Mouse (Mus musculus): Measurements from ENCODE around the gene Lingo2. TPM values are rescaled to one million over a fixed set of nuclear protein-coding genes. Genes with fewer than 3 reads are reported as not detected.

Lingo2 gene
- polyA plus RNA-seq, 1 experiment from 2014 or later, result 63.0 TPM

GRCm38 (mm10) chr4:36032039-36032438 is 919.5 kb downstream of the Lingo2 start:
- H3K9ac ChIP-seq, result no peak overlapping the region
- no peak overlapping the region for H3K4me3 ChIP-seq
- no peak overlapping the region for H3K27ac ChIP-seq
- H3K9me3 ChIP-seq, result no peaks in the 10 kb centered on the region
- H3K27me3 ChIP-seq (replicated peaks), result no peaks in the 10 kb centered on the region
- no peak overlapping the region for H3K4me2 ChIP-seq
- no peaks in the 10 kb centered on the region for H3K36me3 ChIP-seq (replicated peaks)
- no peak for ATAC-seq (replicated peaks)
- WGBS, result 88% methylated on average over 5 of the region's 5 CpGs
- no peaks in the 10 kb centered on the region for H3K4me1 ChIP-seq

GRCm38 (mm10) chr4:36014181-36014580 is 937.4 kb downstream of the Lingo2 start:
- WGBS, result 82% methylated on average over 4 of the region's 4 CpGs
- Histone ChIP-seq H3K27me3 (replicated peaks) (no peaks in the 10 kb centered on the region), H3K4me3 (no peak overlapping the region), H3K36me3 (replicated peaks) (no peaks in the 10 kb centered on the region), H3K9ac (no peak overlapping the region), H3K27ac (no peak overlapping the region), H3K4me2 (no peak overlapping the region), H3K4me1 (no peaks in the 10 kb centered on the region), H3K9me3 (no peaks in the 10 kb centered on the region)
- no peak for ATAC-seq (replicated peaks)

- 72% methylated on average over 2 of the region's 2 CpGs for WGBS
- no peaks in the 10 kb centered on the region for H3K9me3 ChIP-seq
- H3K9ac ChIP-seq, result no peak overlapping the region
- no peak for ATAC-seq (replicated peaks)
- no peaks in the 10 kb centered on the region for H3K36me3 ChIP-seq (replicated peaks)
- H3K4me3 ChIP-seq, result no peak overlapping the region
- no peaks in the 10 kb centered on the region for H3K27me3 ChIP-seq (replicated peaks)
- H3K4me1 ChIP-seq, result no peaks in the 10 kb centered on the region
- no peak overlapping the region for H3K4me2 ChIP-seq
- no peak overlapping the region for H3K27ac ChIP-seq
These were observed 959.4 kb downstream of the Lingo2 start for GRCm38 (mm10) chr4:35992005-35992763.

- Histone ChIP-seq H3K27me3 (replicated peaks) (no peaks in the 10 kb centered on the region), H3K4me3 (no peak overlapping the region), H3K36me3 (replicated peaks) (no peaks in the 10 kb centered on the region), H3K27ac (no peak overlapping the region), H3K9me3 (no peaks in the 10 kb centered on the region), H3K4me2 (no peak overlapping the region), H3K9ac (no peak overlapping the region), H3K4me1 (no peaks in the 10 kb centered on the region)
- ATAC-seq (replicated peaks), result no peak
- WGBS, result 82% methylated on average over 6 of the region's 6 CpGs
These were observed 965.5 kb downstream of the Lingo2 start for GRCm38 (mm10) chr4:35986012-35986411.

- H3K9me3 ChIP-seq, result no peaks in the 10 kb centered on the region
These were observed 988.0 kb downstream of the Lingo2 start for GRCm38 (mm10) chr4:35963532-35963931.

GRCm38 (mm10) chr4:35951894-35952293 is 999.7 kb downstream of the Lingo2 start:
- H3K27ac ChIP-seq, result no peak overlapping the region
- no peaks in the 10 kb centered on the region for H3K27me3 ChIP-seq (replicated peaks)
- H3K4me2 ChIP-seq, result no peak overlapping the region
- no peaks in the 10 kb centered on the region for H3K9me3 ChIP-seq
- no peaks in the 10 kb centered on the region for H3K4me1 ChIP-seq
- H3K9ac ChIP-seq, result no peak overlapping the region
- no peak overlapping the region for H3K4me3 ChIP-seq
- no peak for ATAC-seq (replicated peaks)
- no peaks in the 10 kb centered on the region for H3K36me3 ChIP-seq (replicated peaks)

More at GRCm38 (mm10) chr4:35963532-35963931, 988.0 kb downstream of the Lingo2 start:
- WGBS, result 35% methylated on average over 4 of the region's 4 CpGs
- Histone ChIP-seq H3K4me2 (no peak overlapping the region), H3K9ac (no peak overlapping the region), H3K27me3 (replicated peaks) (no peaks in the 10 kb centered on the region), H3K4me1 (no peaks in the 10 kb centered on the region), H3K27ac (no peak overlapping the region), H3K4me3 (no peak overlapping the region), H3K36me3 (replicated peaks) (no peaks in the 10 kb centered on the region)
- no peak for ATAC-seq (replicated peaks)

GRCm38 (mm10) chr4:35951251-35951650 is 1000.3 kb downstream of the Lingo2 start:
- WGBS, result 93% methylated on average over 3 of the region's 3 CpGs
- no peaks in the 10 kb centered on the region for H3K4me1 ChIP-seq
- no peak for ATAC-seq (replicated peaks)
- no peaks in the 10 kb centered on the region for H3K27me3 ChIP-seq (replicated peaks)
- H3K4me2 ChIP-seq, result no peak overlapping the region
- no peak overlapping the region for H3K9ac ChIP-seq
- no peak overlapping the region for H3K4me3 ChIP-seq
- no peaks in the 10 kb centered on the region for H3K9me3 ChIP-seq
- H3K36me3 ChIP-seq (replicated peaks), result no peaks in the 10 kb centered on the region
- no peak overlapping the region for H3K27ac ChIP-seq

GRCm38 (mm10) chr4:35934056-35934661 is 1017.4 kb downstream of the Lingo2 start:
- ATAC-seq (replicated peaks), result no peak
- Histone ChIP-seq H3K9me3 (no peaks in the 10 kb centered on the region), H3K4me3 (no peak overlapping the region), H3K27me3 (replicated peaks) (no peaks in the 10 kb centered on the region), H3K9ac (no peak overlapping the region), H3K27ac (no peak overlapping the region), H3K4me1 (no peaks in the 10 kb centered on the region), H3K4me2 (no peak overlapping the region), H3K36me3 (replicated peaks) (no peaks in the 10 kb centered on the region)
- WGBS, result 13% methylated on average over 4 of the region's 4 CpGs

GRCm38 (mm10) chr4:35927722-35928121 is 1023.8 kb downstream of the Lingo2 start:
- Histone ChIP-seq H3K36me3 (replicated peaks) (no peaks in the 10 kb centered on the region), H3K27ac (no peak overlapping the region), H3K9me3 (no peaks in the 10 kb centered on the region), H3K4me3 (no peak overlapping the region), H3K27me3 (replicated peaks) (no peaks in the 10 kb centered on the region), H3K9ac (no peak overlapping the region), H3K4me2 (no peak overlapping the region), H3K4me1 (no peaks in the 10 kb centered on the region)
- ATAC-seq (replicated peaks), result no peak
- WGBS, result 36% methylated on average over 2 of the region's 2 CpGs

GRCm38 (mm10) chr4:35917453-35917852 is 1034.1 kb downstream of the Lingo2 start:
- no peaks in the 10 kb centered on the region for H3K27me3 ChIP-seq (replicated peaks)
- H3K27ac ChIP-seq, result no peak overlapping the region
- no peaks in the 10 kb centered on the region for H3K4me1 ChIP-seq
- no peaks in the 10 kb centered on the region for H3K36me3 ChIP-seq (replicated peaks)
- ATAC-seq (replicated peaks), result no peak
- H3K4me2 ChIP-seq, result no peak overlapping the region
- 84% methylated on average over 3 of the region's 3 CpGs for WGBS
- H3K9me3 ChIP-seq, result no peaks in the 10 kb centered on the region
- no peak overlapping the region for H3K4me3 ChIP-seq
- no peak overlapping the region for H3K9ac ChIP-seq

GRCm38 (mm10) chr4:35897769-35898564 is 1053.6 kb downstream of the Lingo2 start:
- H3K27ac ChIP-seq, result no peak overlapping the region
- no peak overlapping the region for H3K4me2 ChIP-seq
- no peaks in the 10 kb centered on the region for H3K36me3 ChIP-seq (replicated peaks)
- H3K4me3 ChIP-seq, result no peak overlapping the region
- no peaks in the 10 kb centered on the region for H3K9me3 ChIP-seq
- no peaks in the 10 kb centered on the region for H3K27me3 ChIP-seq (replicated peaks)
- H3K9ac ChIP-seq, result no peak overlapping the region
- no peaks in the 10 kb centered on the region for H3K4me1 ChIP-seq
- WGBS, result 53% methylated on average over 1 of the region's 1 CpGs
- ATAC-seq (replicated peaks), result no peak
